Mouse (Mus musculus) heart, postnatal 0 days (tissue): ENCODE measurements around the gene Xaf1. TPM values are rescaled to one million over a fixed set of nuclear protein-coding genes. Genes with fewer than 3 reads are reported as not detected.

Source experiments
- ATAC-seq: fragments of 200-750 bp; cut with Nextera tagmentation; 2 replicates; pipeline ENCODE4 v1.8.0; 2017; ENCODE audit warnings: low read depth, moderate number of reproducible peaks, moderate library complexity; ENCODE audit not compliant: insufficient read depth
- DNase-seq: peaks from one replicate; pipeline ENCODE4 v3.0.0-alpha.2; 2016; ENCODE audit warnings: low spot score
- H3K27ac ChIP-seq: fragments of 300-500 bp; sonication (generic); 2 replicates; pipeline ENCODE4 v1.5.1; 2014; ENCODE audit warnings: low read depth, mild to moderate bottlenecking
- H3K27me3 ChIP-seq: fragments of 300-500 bp; sonication (generic); 2 replicates; pipeline ENCODE4 v1.6.1; 2014; ENCODE audit warnings: low read length, mixed read lengths; ENCODE audit not compliant: control insufficient read depth, insufficient read depth
- H3K36me3 ChIP-seq: fragments of 300-500 bp; sonication (generic); replicated peaks from 2 replicates; pipeline ENCODE4 v1.6.1; 2014; ENCODE audit warnings: low read length, mixed read lengths; ENCODE audit not compliant: control insufficient read depth, insufficient read depth
- H3K4me1 ChIP-seq: fragments of 300-500 bp; sonication (generic); 2 replicates; pipeline ENCODE4 v1.6.1; 2014; ENCODE audit warnings: antibody characterized with exemption; ENCODE audit not compliant: control insufficient read depth, insufficient read depth
- H3K4me2 ChIP-seq: fragments of 300-500 bp; sonication (generic); 2 replicates; pipeline ENCODE4 v1.6.1; 2014; ENCODE audit warnings: low read depth, mild to moderate bottlenecking, low read length, moderate library complexity
- H3K4me3 ChIP-seq: fragments of 300-500 bp; sonication (generic); 2 replicates; pipeline ENCODE4 v1.5.1; 2014; ENCODE audit warnings: low read depth, low read length
- H3K9ac ChIP-seq: fragments of 300-500 bp; sonication (generic); replicated peaks from 2 replicates; pipeline ENCODE4 v1.6.1; 2014; ENCODE audit warnings: low read depth, low read length, mixed read lengths
- H3K9me3 ChIP-seq: fragments of 300-500 bp; sonication (generic); replicated peaks from 2 replicates; pipeline ENCODE4 v1.6.1; 2016; ENCODE audit warnings: low read length; ENCODE audit not compliant: control insufficient read depth
- CTCF ChIP-seq: IDR thresholded peaks from 2 replicates; pipeline ENCODE4 v1.5.1; 2016; ENCODE audit warnings: antibody characterized with exemption, control low read depth, low read depth
- EP300 ChIP-seq: IDR thresholded peaks from 2 replicates; pipeline ENCODE4 v1.6.1; 2016; ENCODE audit warnings: antibody characterized with exemption, low read depth
- WGBS: fragments of 180-500 bp; shearing (Covaris S2); extraction: QIAGEN DNeasy Blood & Tissue Kit; methylation state at CpG from one replicate; pipeline ENCODE4 v1.1.7; 2014; 5-methylcytosine and 5-hydroxymethylcytosine counted together
- polyA plus RNA-seq: library from polyadenylated mRNA; unstranded; fragments of >200 nt; fragmentation: Nextera tagmentation; extraction: Ambion mirVana; gene quantifications from 2 replicates; pipeline ENCODE4 v1.2.1, GENCODE M21; 2015
- total RNA-seq: library from RNA; depleted of rRNA; stranded (reverse); fragments of >200 nt; gene quantifications from 2 replicates; pipeline ENCODE4 v1.2.3, GENCODE M21; 2014; ENCODE audit warnings: low replicate concordance

Gene Xaf1
- total and polyA plus RNA-seq, 2 experiments from 2014 or later, result 2.6 to 19.2 TPM

- no peak for DNase-seq
- no peak overlapping the region for H3K4me2 ChIP-seq
- H3K27ac ChIP-seq, result no peak overlapping the region
- 0 out of 2 replicates have a peak, but pooled peaks cover 3% of the 10 kb centered on the region for H3K4me1 ChIP-seq
- no peak overlapping the region for H3K9ac ChIP-seq
- no peak for ATAC-seq
- 79% methylated on average over 9 of the region's 9 CpGs for WGBS
- H3K4me3 ChIP-seq, result no peak overlapping the region
- TF ChIP-seq CTCF, result no peak
- no peak for TF ChIP-seq EP300
- H3K36me3 ChIP-seq, result no peaks in the 10 kb centered on the region
- no peaks in the 10 kb centered on the region for H3K27me3 ChIP-seq
- H3K9me3 ChIP-seq, result no peaks in the 10 kb centered on the region
These were observed 31.7 kb downstream of the Xaf1 start for GRCm38 (mm10) chr11:72332951-72333667.

DNA sequence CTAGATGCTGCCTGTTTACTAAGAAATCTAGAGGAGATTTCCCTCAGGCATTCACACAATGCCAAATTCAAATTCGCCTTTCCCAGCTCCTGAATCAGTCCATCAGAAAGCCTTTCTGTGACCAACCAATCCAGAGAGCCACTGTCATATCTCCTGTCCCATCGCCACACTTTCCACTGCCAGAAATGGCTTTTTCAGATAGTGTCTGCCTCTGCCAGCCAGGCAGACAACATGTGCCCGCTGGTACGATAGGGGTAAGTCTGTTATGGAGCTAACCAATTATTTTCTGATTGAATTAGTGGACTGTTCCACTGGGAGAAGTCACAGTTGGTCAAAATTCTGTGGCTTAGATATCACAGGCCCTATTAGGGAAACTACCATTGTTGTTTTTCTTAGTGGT lies 33.2 kb downstream of the Xaf1 start:
- Histone ChIP-seq H3K9ac (no peak overlapping the region), H3K4me3 (no peak overlapping the region), H3K4me2 (no peak overlapping the region), H3K27ac (no peak overlapping the region), H3K9me3 (no peaks in the 10 kb centered on the region), H3K27me3 (no peaks in the 10 kb centered on the region), H3K36me3 (no peaks in the 10 kb centered on the region), H3K4me1 (0 out of 2 replicates have a peak, but pooled peaks cover 3% of the 10 kb centered on the region)
- TF ChIP-seq CTCF (no peak), EP300 (no peak)
- ATAC-seq (no peak), DNase-seq (no peak)
- WGBS, result 73% methylated on average over 4 of the region's 4 CpGs

GRCm38 (mm10) chr11:72336726-72337125 lies 35.3 kb downstream of the Xaf1 start:
- WGBS, result 62% methylated on average over 8 of the region's 8 CpGs
- Histone ChIP-seq H3K4me2 (no peak overlapping the region), H3K4me1 (0 out of 2 replicates have a peak, but pooled peaks cover 3% of the 10 kb centered on the region), H3K27ac (no peak overlapping the region), H3K27me3 (no peaks in the 10 kb centered on the region), H3K9ac (no peak overlapping the region), H3K4me3 (no peak overlapping the region), H3K36me3 (no peaks in the 10 kb centered on the region), H3K9me3 (no peaks in the 10 kb centered on the region)
- DNase-seq, result no peak
- no peak for TF ChIP-seq CTCF
- no peak for TF ChIP-seq EP300
- no peak for ATAC-seq

DNA sequence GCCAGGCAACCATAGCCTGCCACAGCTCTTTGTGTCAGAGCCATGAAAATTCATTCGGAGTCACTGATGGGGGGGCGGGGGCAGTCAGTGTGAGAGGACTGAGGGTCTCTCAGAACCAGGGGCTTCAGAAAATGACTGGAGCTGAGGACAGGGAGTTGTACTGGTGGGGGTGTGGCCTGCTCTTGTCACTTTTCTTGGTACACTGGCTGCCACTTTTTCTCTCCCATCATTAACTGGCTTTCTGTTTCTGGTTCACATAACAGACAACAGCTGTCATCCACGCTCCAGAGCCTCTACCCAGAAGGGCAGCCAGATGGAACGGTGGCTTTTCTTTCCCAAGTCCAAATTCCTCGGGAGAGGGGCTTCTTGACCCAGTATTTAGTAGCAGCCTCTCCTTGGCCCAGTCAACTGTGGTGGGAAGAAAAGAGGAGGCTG lies 37.0 kb downstream of the Xaf1 start:
- DNase-seq (no peak), ATAC-seq (no peak)
- WGBS, result 62% methylated on average over 5 of the region's 5 CpGs
- no peaks in the 10 kb centered on the region for H3K9me3 ChIP-seq
- 0 out of 2 replicates have a peak, but pooled peaks cover 3% of the 10 kb centered on the region for H3K4me1 ChIP-seq
- H3K9ac ChIP-seq, result no peak overlapping the region
- no peak overlapping the region for H3K4me2 ChIP-seq
- no peak for TF ChIP-seq EP300
- no peak for TF ChIP-seq CTCF
- no peaks in the 10 kb centered on the region for H3K36me3 ChIP-seq
- no peak overlapping the region for H3K27ac ChIP-seq
- H3K27me3 ChIP-seq, result no peaks in the 10 kb centered on the region
- H3K4me3 ChIP-seq, result no peak overlapping the region

GRCm38 (mm10) chr11:72339716-72340115 lies 38.3 kb downstream of the Xaf1 start:
- DNase-seq (no peak), ATAC-seq (no peak)
- H3K27me3 ChIP-seq, result no peaks in the 10 kb centered on the region
- no peak for TF ChIP-seq EP300
- TF ChIP-seq CTCF, result no peak
- no peaks in the 10 kb centered on the region for H3K36me3 ChIP-seq
- 0 out of 2 replicates have a peak, but pooled peaks cover 3% of the 10 kb centered on the region for H3K4me1 ChIP-seq
- H3K27ac ChIP-seq, result no peak overlapping the region
- WGBS, result 74% methylated on average over 4 of the region's 4 CpGs
- no peak overlapping the region for H3K4me2 ChIP-seq
- no peaks in the 10 kb centered on the region for H3K9me3 ChIP-seq
- no peak overlapping the region for H3K9ac ChIP-seq
- H3K4me3 ChIP-seq, result no peak overlapping the region
